Mouse (Mus musculus) gastrocnemius, adult 18-20 months (tissue): ENCODE results near the gene Klhl10. TPM values are rescaled to one million over a fixed set of nuclear protein-coding genes. Genes with fewer than 3 reads are reported as not detected.

Experiments used
- DNase-seq: peaks from one replicate; pipeline ENCODE4 v3.0.0; 2021; ENCODE audit warnings: low spot score
- total RNA-seq, 2 experiments: library from RNA; stranded (reverse); gene quantifications; 2 replicates each; pipeline ENCODE4 v1.2.3; 2021

The Klhl10 gene
- total RNA-seq, 2 experiments from 2014 or later: 0.25 to 0.28 TPM

GRCm38 (mm10) chr11:100457711-100458110, 16.0 kb downstream of the Klhl10 start:
- DNase-seq: no peak

- peak; percentile 40 for DNase-seq
Measured at GRCm38 (mm10) chr11:100462699-100463098, 21.0 kb downstream of the Klhl10 start.

GRCm38 (mm10) chr11:100465229-100465792, 23.6 kb downstream of the Klhl10 start:
- no peak for DNase-seq

- DNase-seq: no peak
Measured at GRCm38 (mm10) chr11:100465833-100466232, 24.1 kb downstream of the Klhl10 start.

- DNase-seq: no peak
Measured at GRCm38 (mm10) chr11:100471352-100472196, 29.9 kb downstream of the Klhl10 start.

GRCm38 (mm10) chr11:100472197-100472934, 30.6 kb downstream of the Klhl10 start, which contains the start of gene Klhl11:
Gene Klhl11 (minus strand): TSS chr11:100472741.
- DNase-seq: peak; percentile 89

GRCm38 (mm10) chr11:100472935-100473295, 31.2 kb downstream of the Klhl10 start:
- DNase-seq: no peak

GRCm38 (mm10) chr11:100476281-100476680, 34.6 kb downstream of the Klhl10 start:
- no peak for DNase-seq

GRCm38 (mm10) chr11:100479152-100479551, 37.4 kb downstream of the Klhl10 start:
- DNase-seq: no peak

- DNase-seq: no peak
Measured at GRCm38 (mm10) chr11:100484461-100484860, 42.7 kb downstream of the Klhl10 start.

GRCm38 (mm10) chr11:100485801-100486538, 44.3 kb downstream of the Klhl10 start:
- no peak for DNase-seq

GRCm38 (mm10) chr11:100490951-100491350, 49.2 kb downstream of the Klhl10 start:
- DNase-seq: no peak

- DNase-seq: no peak
Measured at GRCm38 (mm10) chr11:100493771-100494170, 52.1 kb downstream of the Klhl10 start.

- DNase-seq: no peak
Measured at GRCm38 (mm10) chr11:100500241-100500640, 58.5 kb downstream of the Klhl10 start.

- no peak for DNase-seq
Measured at GRCm38 (mm10) chr11:100500651-100501050, 58.9 kb downstream of the Klhl10 start.

- no peak for DNase-seq
Measured at GRCm38 (mm10) chr11:100501321-100501720, 59.6 kb downstream of the Klhl10 start.

- DNase-seq: no peak
Measured at GRCm38 (mm10) chr11:100504990-100505660, 63.4 kb downstream of the Klhl10 start.

GRCm38 (mm10) chr11:100505997-100506396, 64.3 kb downstream of the Klhl10 start:
- no peak for DNase-seq
